Mouse (Mus musculus): ENCODE results near the gene Ccdc51.

GRCm38 (mm10) chr9:109103250-109103649, 21.0 kb downstream of the Ccdc51 start:
- no peak for TF ChIP-seq POLR2A (IDR thresholded peaks at IDR 0.05; ENCODE audit: insufficient read depth, low read length)
- TF ChIP-seq CTCF (IDR thresholded peaks at IDR 0.05; ENCODE audit: low read depth, low read length), result no peak
- no peak for TF ChIP-seq EP300 (IDR thresholded peaks at IDR 0.05; ENCODE audit: insufficient read depth, low read depth, low read length)

All from ES-Bruce4 (cell line).